Mouse (Mus musculus): ENCODE results near the gene Ndufs6. TPM values are rescaled to one million over a fixed set of nuclear protein-coding genes. Genes with fewer than 3 reads are reported as not detected.

Ndufs6 gene
- 428 and 448 TPM in 2 replicates for polyA plus RNA-seq (2014; fragmentation: Nextera tagmentation; extraction: Ambion mirVana)

- Histone ChIP-seq H3K4me3 (ENCODE audit: low read depth, low read length) (peak within 1 kb of the TSS; percentile 85), H3K9me3 (ENCODE audit: control insufficient read depth, low read length) (no peaks in the 10 kb centered on the region), H3K27ac (ENCODE audit: low read depth) (peak within 1 kb of the TSS; percentile 54), H3K27me3 (replicated peaks; ENCODE audit: control insufficient read depth, insufficient read depth, low read length) (no peaks in the 10 kb centered on the region), H3K4me1 (replicated peaks; ENCODE audit: control insufficient read depth, insufficient read depth, low read length) (peaks cover 18% of the 10 kb centered on the region), H3K4me2 (ENCODE audit: low read length) (peak within 1 kb of the TSS; percentile 83), H3K9ac (ENCODE audit: low read length) (peak within 1 kb of the TSS; percentile 80), H3K36me3 (ENCODE audit: control insufficient read depth, insufficient read depth, low read length) (peaks cover 32% of the 10 kb centered on the region)
- peak; percentile 89 for ATAC-seq (replicated peaks; ENCODE audit: low FRiP score, low TSS enrichment, low read depth)
- 1% methylated on average over 45 of the region's 45 CpGs for WGBS
- peak; percentile 95 for DNase-seq (ENCODE audit: low spot score)
Observed at GRCm38 (mm10) chr13:73327827-73328698, at the start of gene Ndufs6, which contains the start of gene Mrpl36. TSS of gene Ndufs6 (minus strand) at chr13:73328542. TSS of gene Mrpl36 (plus strand) at chr13:73328513.

DNA sequence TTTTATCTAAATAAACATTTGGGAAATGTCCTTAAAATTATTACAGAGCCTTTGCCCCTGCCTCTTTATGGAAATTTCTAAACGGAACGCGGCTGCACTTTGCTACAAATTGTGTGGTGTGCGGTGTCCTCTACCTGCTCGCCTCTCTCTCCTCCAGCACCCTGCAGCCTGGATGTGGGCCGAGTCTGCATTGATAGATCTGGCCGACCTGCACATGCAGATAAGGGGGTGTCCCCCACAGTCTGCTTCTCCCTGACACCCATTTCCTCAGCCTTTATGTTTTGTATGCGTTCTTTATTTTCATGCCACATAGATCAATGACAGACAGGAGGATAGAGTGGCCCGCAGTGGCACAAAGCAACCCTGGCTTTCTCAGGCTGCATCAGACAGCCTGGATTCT is 49.3 kb upstream of the Ndufs6 start:
- Histone ChIP-seq H3K4me2 (ENCODE audit: low read length) (no peak overlapping the region), H3K36me3 (ENCODE audit: control insufficient read depth, insufficient read depth, low read length) (no peaks in the 10 kb centered on the region), H3K27ac (ENCODE audit: low read depth) (no peak overlapping the region), H3K9me3 (ENCODE audit: control insufficient read depth, low read length) (no peaks in the 10 kb centered on the region), H3K9ac (ENCODE audit: low read length) (no peak overlapping the region), H3K4me3 (ENCODE audit: low read depth, low read length) (no peak overlapping the region), H3K4me1 (replicated peaks; ENCODE audit: control insufficient read depth, insufficient read depth, low read length) (no peaks in the 10 kb centered on the region), H3K27me3 (replicated peaks; ENCODE audit: control insufficient read depth, insufficient read depth, low read length) (no peaks in the 10 kb centered on the region)
- no peak for ATAC-seq (replicated peaks; ENCODE audit: low FRiP score, low TSS enrichment, low read depth)
- 75% methylated on average over 9 of the region's 9 CpGs for WGBS
- DNase-seq (ENCODE audit: low spot score), result peak; percentile 10

DNA sequence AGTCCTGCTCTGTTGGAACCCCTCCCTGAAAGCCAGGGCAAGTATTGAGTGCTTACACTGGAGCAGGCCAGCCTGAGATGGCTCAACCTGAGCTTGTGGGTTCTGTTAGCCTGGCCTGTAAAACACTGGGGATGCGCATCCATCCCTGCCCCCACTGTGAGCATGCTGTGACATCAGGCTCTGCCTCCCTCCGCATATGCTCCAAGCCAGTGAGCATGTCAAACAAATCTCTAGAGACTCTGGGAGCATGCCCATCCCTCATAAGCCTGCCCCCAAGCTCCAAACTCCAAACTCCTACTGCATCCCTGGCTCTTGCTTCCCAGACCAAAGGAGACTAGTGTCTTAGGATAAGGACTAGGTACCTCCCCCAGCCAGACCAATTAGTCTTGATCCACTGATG is 46.3 kb upstream of the Ndufs6 start:
- Histone ChIP-seq H3K36me3 (ENCODE audit: control insufficient read depth, insufficient read depth, low read length) (no peaks in the 10 kb centered on the region), H3K9me3 (ENCODE audit: control insufficient read depth, low read length) (no peaks in the 10 kb centered on the region), H3K9ac (ENCODE audit: low read length) (no peak overlapping the region), H3K4me2 (ENCODE audit: low read length) (no peak overlapping the region), H3K27me3 (replicated peaks; ENCODE audit: control insufficient read depth, insufficient read depth, low read length) (no peaks in the 10 kb centered on the region), H3K4me3 (ENCODE audit: low read depth, low read length) (no peak overlapping the region), H3K27ac (ENCODE audit: low read depth) (no peak overlapping the region), H3K4me1 (replicated peaks; ENCODE audit: control insufficient read depth, insufficient read depth, low read length) (no peaks in the 10 kb centered on the region)
- 77% methylated on average over 2 of the region's 2 CpGs for WGBS
- DNase-seq (ENCODE audit: low spot score) (no peak), ATAC-seq (replicated peaks; ENCODE audit: low FRiP score, low TSS enrichment, low read depth) (no peak)

DNA sequence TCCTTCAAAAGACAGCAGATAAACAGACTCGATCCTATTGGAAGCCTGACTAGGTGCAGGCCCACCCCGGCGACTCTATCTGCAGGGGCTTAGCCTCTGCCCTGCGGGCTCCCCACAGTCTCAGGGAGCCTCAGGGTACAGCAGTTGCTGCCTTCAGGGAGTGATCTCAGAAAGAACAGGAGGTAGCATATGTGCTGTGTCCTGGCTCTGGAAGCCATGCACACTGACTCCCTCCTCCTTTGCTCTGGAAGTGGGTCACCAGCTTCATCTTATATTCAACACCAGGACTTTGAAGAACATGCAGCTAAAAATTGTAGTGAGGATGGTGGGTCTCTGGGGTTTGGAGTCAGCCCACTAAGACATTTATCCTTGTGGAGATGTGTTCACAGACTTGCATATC is 45.0 kb upstream of the Ndufs6 start:
- Histone ChIP-seq H3K27ac (ENCODE audit: low read depth) (no peak overlapping the region), H3K9ac (ENCODE audit: low read length) (no peak overlapping the region), H3K4me1 (replicated peaks; ENCODE audit: control insufficient read depth, insufficient read depth, low read length) (no peaks in the 10 kb centered on the region), H3K36me3 (ENCODE audit: control insufficient read depth, insufficient read depth, low read length) (no peaks in the 10 kb centered on the region), H3K9me3 (ENCODE audit: control insufficient read depth, low read length) (no peaks in the 10 kb centered on the region), H3K4me3 (ENCODE audit: low read depth, low read length) (no peak overlapping the region), H3K4me2 (ENCODE audit: low read length) (no peak overlapping the region), H3K27me3 (replicated peaks; ENCODE audit: control insufficient read depth, insufficient read depth, low read length) (no peaks in the 10 kb centered on the region)
- no peak for DNase-seq (ENCODE audit: low spot score)
- ATAC-seq (replicated peaks; ENCODE audit: low FRiP score, low TSS enrichment, low read depth), result no peak
- 70% methylated on average over 4 of the region's 4 CpGs for WGBS

GRCm38 (mm10) chr13:73357106-73357505 is 28.8 kb upstream of the Ndufs6 start:
- H3K36me3 ChIP-seq (ENCODE audit: control insufficient read depth, insufficient read depth, low read length), result no peaks in the 10 kb centered on the region
- H3K9me3 ChIP-seq (ENCODE audit: control insufficient read depth, low read length), result no peaks in the 10 kb centered on the region
- no peaks in the 10 kb centered on the region for H3K27me3 ChIP-seq (replicated peaks; ENCODE audit: control insufficient read depth, insufficient read depth, low read length)
- H3K27ac ChIP-seq (ENCODE audit: low read depth), result no peak overlapping the region
- no peaks in the 10 kb centered on the region for H3K4me1 ChIP-seq (replicated peaks; ENCODE audit: control insufficient read depth, insufficient read depth, low read length)
- H3K9ac ChIP-seq (ENCODE audit: low read length), result no peak overlapping the region
- 87% methylated on average over 3 of the region's 3 CpGs for WGBS
- H3K4me3 ChIP-seq (ENCODE audit: low read depth, low read length), result no peak overlapping the region
- DNase-seq (ENCODE audit: low spot score) (no peak), ATAC-seq (replicated peaks; ENCODE audit: low FRiP score, low TSS enrichment, low read depth) (no peak)
- H3K4me2 ChIP-seq (ENCODE audit: low read length), result no peak overlapping the region

DNA sequence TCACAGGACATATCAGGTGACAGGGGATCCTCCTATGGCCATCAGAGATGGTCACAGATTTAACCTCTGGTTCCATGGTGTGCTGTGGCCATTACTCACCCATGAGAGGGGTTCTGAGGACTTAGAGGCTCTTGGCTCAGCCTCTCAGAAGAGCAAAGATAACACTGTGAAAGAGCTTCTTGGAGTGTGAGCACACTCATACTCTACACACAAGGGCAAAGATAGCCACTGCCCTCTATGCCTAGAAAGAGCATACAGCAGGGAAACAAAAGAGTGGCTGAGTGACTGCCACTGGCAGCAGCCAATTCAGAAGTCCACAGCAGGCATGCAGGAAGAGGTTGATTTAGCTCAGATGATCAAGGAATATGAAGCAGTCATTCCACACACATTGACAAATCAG is 24.1 kb upstream of the Ndufs6 start:
- Histone ChIP-seq H3K36me3 (ENCODE audit: control insufficient read depth, insufficient read depth, low read length) (no peaks in the 10 kb centered on the region), H3K4me1 (replicated peaks; ENCODE audit: control insufficient read depth, insufficient read depth, low read length) (no peaks in the 10 kb centered on the region), H3K27ac (ENCODE audit: low read depth) (no peak overlapping the region), H3K27me3 (replicated peaks; ENCODE audit: control insufficient read depth, insufficient read depth, low read length) (no peaks in the 10 kb centered on the region), H3K4me3 (ENCODE audit: low read depth, low read length) (no peak overlapping the region), H3K9ac (ENCODE audit: low read length) (no peak overlapping the region), H3K4me2 (ENCODE audit: low read length) (no peak overlapping the region), H3K9me3 (ENCODE audit: control insufficient read depth, low read length) (no peaks in the 10 kb centered on the region)
- ATAC-seq (replicated peaks; ENCODE audit: low FRiP score, low TSS enrichment, low read depth) (no peak), DNase-seq (ENCODE audit: low spot score) (no peak)

GRCm38 (mm10) chr13:73351910-73352309 is 23.6 kb upstream of the Ndufs6 start:
- 53% methylated on average over 3 of the region's 3 CpGs for WGBS
- ATAC-seq (replicated peaks; ENCODE audit: low FRiP score, low TSS enrichment, low read depth), result no peak
- H3K27ac ChIP-seq (ENCODE audit: low read depth), result no peak overlapping the region

DNA sequence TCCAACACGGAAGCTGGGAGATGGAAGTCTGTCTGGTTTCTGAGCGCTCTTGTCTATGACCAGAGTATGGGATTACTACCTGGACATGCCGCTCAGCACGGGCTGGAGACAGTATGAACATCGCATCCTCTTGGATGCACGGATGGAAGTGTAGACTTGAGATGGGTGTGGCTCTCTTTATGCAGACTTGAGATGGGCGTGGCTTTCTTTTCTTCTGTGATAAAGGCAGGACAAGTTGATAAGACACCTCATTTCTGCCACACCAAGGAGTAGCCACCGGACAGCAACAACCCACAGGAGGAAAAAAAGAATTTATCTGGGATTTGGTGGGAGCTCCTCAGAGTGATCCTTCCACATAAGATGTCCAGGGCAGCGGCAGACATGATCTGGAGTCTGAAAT is 22.4 kb upstream of the Ndufs6 start:
- H3K4me3 ChIP-seq (ENCODE audit: low read depth, low read length), result no peak overlapping the region
- H3K36me3 ChIP-seq (ENCODE audit: control insufficient read depth, insufficient read depth, low read length), result no peaks in the 10 kb centered on the region
- no peak overlapping the region for H3K9ac ChIP-seq (ENCODE audit: low read length)
- H3K4me2 ChIP-seq (ENCODE audit: low read length), result no peak overlapping the region
- H3K27me3 ChIP-seq (replicated peaks; ENCODE audit: control insufficient read depth, insufficient read depth, low read length), result no peaks in the 10 kb centered on the region
- no peak for DNase-seq (ENCODE audit: low spot score)
- no peaks in the 10 kb centered on the region for H3K9me3 ChIP-seq (ENCODE audit: control insufficient read depth, low read length)
- no peak for ATAC-seq (replicated peaks; ENCODE audit: low FRiP score, low TSS enrichment, low read depth)
- no peak overlapping the region for H3K27ac ChIP-seq (ENCODE audit: low read depth)
- 84% methylated on average over 9 of the region's 9 CpGs for WGBS
- no peaks in the 10 kb centered on the region for H3K4me1 ChIP-seq (replicated peaks; ENCODE audit: control insufficient read depth, insufficient read depth, low read length)

More at GRCm38 (mm10) chr13:73351910-73352309, 23.6 kb upstream of the Ndufs6 start:
- no peak overlapping the region for H3K9ac ChIP-seq (ENCODE audit: low read length)
- no peaks in the 10 kb centered on the region for H3K4me1 ChIP-seq (replicated peaks; ENCODE audit: control insufficient read depth, insufficient read depth, low read length)
- H3K4me3 ChIP-seq (ENCODE audit: low read depth, low read length), result no peak overlapping the region
- H3K27me3 ChIP-seq (replicated peaks; ENCODE audit: control insufficient read depth, insufficient read depth, low read length), result no peaks in the 10 kb centered on the region
- no peaks in the 10 kb centered on the region for H3K36me3 ChIP-seq (ENCODE audit: control insufficient read depth, insufficient read depth, low read length)
- H3K9me3 ChIP-seq (ENCODE audit: control insufficient read depth, low read length), result no peaks in the 10 kb centered on the region
- DNase-seq (ENCODE audit: low spot score), result no peak
- no peak overlapping the region for H3K4me2 ChIP-seq (ENCODE audit: low read length)
